Mouse (Mus musculus): ENCODE measurements around the gene Shc1. TPM values are rescaled to one million over a fixed set of nuclear protein-coding genes. Genes with fewer than 3 reads are reported as not detected.
"Not testable (repeated sequence)": the region's sequence is repeated elsewhere in the genome, so short reads cannot be mapped to it uniquely, and the experiment has no call there.

The Shc1 gene
- polyA plus RNA-seq, 1 experiment from 2014 or later = 54.8 TPM

DNA sequence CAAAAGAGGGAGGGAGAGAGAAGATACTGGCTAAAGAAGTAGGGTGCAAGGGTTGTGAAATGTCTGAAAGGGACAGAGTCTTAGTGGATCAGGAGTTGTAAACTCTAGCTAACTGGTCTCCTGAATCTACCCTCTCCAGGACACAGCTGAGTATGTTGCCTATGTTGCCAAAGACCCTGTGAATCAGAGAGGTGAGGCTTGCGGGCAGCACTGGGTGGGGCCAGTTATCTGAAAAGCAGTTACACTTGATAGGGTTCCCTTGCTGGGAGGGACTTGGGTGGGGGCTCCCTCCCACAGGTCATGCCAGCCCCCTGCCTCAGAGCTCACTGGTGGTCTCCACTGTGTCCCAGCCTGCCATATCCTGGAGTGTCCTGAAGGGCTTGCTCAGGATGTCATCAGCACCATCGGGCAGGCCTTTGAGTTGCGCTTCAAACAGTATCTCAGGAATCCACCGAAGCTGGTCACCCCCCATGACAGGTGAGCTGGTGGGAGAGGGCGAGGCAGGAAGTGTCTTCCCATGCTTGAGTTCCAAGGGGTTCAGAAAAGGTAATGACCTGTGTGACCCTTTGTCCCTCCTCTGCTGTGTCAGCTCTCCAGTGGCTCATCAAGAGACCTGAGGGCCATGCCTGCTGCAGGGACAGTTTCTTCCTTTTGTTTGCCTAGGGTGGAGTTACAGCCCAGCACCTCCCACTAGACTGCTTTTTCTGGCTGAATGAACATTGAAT is 6.3 kb downstream of the Shc1 start:
- no peak overlapping the region for H3K9ac ChIP-seq
- H3K4me2 ChIP-seq (replicated peaks) = 0 out of 2 replicates have a peak overlapping the region, but pooled peaks have one; percentile 1
- WGBS = 90% methylated on average over 5 of the region's 5 CpGs
- H3K27me3 ChIP-seq = no peaks in the 10 kb centered on the region
- H3K4me3 ChIP-seq = no peak overlapping the region
- peaks cover 25% of the 10 kb centered on the region for H3K36me3 ChIP-seq
- no peak overlapping the region for H3K27ac ChIP-seq
- H3K4me1 ChIP-seq = peaks cover 29% of the 10 kb centered on the region
- no peaks in the 10 kb centered on the region for H3K9me3 ChIP-seq (replicated peaks)
- no peak for ATAC-seq (ENCODE audit: low FRiP score)

DNA sequence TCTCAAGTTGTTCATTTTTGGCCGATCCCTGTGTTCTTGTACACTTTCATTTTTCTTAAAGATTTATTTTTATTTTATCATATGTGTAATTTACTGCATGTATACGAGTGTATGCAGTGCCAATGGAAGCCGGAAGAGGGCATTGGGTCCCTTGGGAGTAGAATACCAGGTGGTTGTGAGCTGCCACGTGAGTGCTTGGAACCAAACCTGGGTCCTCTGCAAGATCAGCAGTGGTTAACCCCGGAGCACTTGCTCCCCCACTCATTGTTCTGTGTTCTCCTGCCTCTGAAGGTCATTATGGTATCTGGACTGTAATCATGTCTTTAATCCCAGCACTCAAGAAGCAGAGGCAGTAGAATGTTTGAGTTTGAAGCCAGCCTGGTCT is 6.9 kb downstream of the Shc1 start:
- ATAC-seq (ENCODE audit: low FRiP score) = no peak
- H3K4me1 ChIP-seq = peaks cover 25% of the 10 kb centered on the region
- no peaks in the 10 kb centered on the region for H3K9me3 ChIP-seq (replicated peaks)
- no peaks in the 10 kb centered on the region for H3K27me3 ChIP-seq
- H3K27ac ChIP-seq = no peak overlapping the region
- 88% methylated on average over 5 of the region's 5 CpGs for WGBS
- H3K4me2 ChIP-seq (replicated peaks) = no peak overlapping the region
- no peak overlapping the region for H3K9ac ChIP-seq
- peaks cover 25% of the 10 kb centered on the region for H3K36me3 ChIP-seq
- H3K4me3 ChIP-seq = no peak overlapping the region

DNA sequence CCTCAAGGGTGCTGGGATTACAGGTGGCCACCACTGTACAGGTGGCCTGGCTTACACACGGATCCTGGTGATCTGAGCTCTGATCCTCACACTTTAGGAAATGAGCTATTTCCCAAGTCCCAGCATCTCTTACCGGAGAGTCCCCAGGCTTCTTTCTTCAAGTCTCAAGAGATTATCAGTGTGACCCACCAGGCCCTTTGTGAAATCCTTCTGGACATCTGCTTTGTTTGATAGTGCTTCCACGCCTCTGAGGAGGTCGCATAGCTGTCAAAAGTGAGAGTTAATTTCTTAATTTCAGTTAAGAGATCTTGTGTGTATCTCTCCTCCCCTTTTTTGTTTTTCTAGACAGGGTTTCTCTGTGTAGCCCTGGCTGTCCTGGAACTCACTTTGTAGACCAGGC is 7.6 kb downstream of the Shc1 start:
- Histone ChIP-seq H3K27me3 (no peaks in the 10 kb centered on the region), H3K36me3 (peaks cover 25% of the 10 kb centered on the region), H3K4me1 (peaks cover 24% of the 10 kb centered on the region), H3K9ac (no peak overlapping the region), H3K9me3 (replicated peaks) (no peaks in the 10 kb centered on the region), H3K27ac (no peak overlapping the region), H3K4me3 (no peak overlapping the region), H3K4me2 (replicated peaks) (no peak overlapping the region)
- no peak for ATAC-seq (ENCODE audit: low FRiP score)
- 94% methylated on average over 4 of the region's 4 CpGs for WGBS

DNA sequence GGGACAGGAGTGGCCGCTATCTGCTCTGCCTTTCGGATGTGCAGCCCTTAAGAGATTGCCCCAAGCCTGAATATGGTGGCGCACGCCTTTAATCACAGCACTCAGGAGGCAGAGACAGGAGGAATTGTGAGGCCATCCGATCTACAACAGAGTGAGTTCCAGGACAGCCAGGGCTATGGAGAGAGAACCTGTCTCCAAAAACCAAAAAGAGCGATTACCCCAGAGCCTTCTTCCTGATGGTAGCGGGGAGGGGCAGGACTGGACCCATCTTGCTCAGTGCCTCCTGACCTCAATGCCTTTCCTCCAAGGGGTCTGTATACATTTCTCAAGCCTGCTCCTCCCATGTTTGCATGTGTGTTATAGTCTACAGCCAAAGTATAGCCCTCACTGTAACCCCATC is 10.8 kb downstream of the Shc1 start:
- H3K9ac ChIP-seq; H3K27ac ChIP-seq; H3K4me3 ChIP-seq; H3K9me3 ChIP-seq (replicated peaks); H3K4me2 ChIP-seq (replicated peaks); H3K27me3 ChIP-seq; ATAC-seq (ENCODE audit: low FRiP score): not testable (repeated sequence)
- 90% methylated on average over 7 of the region's 7 CpGs for WGBS
- peaks cover 44% of the 10 kb centered on the region for H3K36me3 ChIP-seq
- peaks cover 13% of the 10 kb centered on the region for H3K4me1 ChIP-seq

DNA sequence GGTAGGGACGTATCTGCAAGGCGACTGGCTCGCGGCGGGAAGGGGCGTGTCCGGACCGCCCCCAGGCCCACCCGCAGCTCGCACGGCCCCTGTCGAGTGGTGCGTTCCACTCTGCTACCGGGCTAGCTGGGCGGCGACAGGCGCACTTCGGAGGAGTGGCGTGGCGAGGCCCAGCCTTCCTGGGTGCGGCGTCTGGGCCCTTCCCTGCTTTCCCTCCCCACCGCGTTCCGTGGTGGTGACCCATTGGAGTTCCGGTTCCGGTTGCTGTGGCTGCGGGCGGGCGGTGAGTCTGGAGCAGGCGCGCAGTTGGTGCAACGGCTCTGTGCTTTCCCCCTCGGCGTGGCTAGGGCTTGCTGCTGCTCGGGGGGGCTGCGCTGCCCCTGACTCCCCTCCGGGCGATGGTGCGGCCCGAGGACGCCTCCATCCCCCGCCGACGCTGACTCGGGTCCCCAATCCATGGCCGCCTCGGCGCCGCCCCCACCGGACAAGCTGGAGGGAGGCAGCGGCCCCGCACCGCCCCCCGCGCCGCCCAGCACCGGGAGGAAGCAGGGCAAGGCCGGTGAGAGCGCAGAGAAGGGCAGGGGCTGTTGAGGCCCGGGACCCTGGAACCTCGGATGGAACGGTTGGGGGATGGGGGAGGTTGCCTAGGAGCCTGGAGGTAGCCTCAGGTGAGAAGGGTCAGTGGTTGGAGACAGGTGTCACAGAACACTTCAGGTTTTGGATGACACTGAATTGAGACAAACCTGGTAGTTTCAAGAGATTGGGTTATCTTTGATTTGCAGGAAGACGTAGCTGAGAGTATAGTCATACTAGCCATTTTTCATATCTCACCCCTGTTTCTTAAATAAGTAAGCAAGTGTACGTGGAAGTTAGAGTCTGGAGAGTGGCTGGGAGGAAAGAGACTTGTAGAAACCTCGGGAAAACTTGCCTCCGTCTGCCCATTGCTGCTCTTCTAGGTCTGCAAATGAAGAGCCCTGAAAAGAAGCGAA is 12.2 kb downstream of the Shc1 start, which contains the start of gene Pygo2:
TSS of gene Pygo2 (plus strand) at position 44 of the 989 bp plus-strand sequence.
- Histone ChIP-seq H3K4me1 (peaks cover 18% of the 10 kb centered on the region), H3K9ac (peak within 1 kb of the TSS; percentile 99), H3K9me3 (replicated peaks) (no peaks in the 10 kb centered on the region), H3K4me3 (peak within 1 kb of the TSS; percentile 99), H3K4me2 (replicated peaks) (peak within 1 kb of the TSS; percentile 87), H3K27ac (peak within 1 kb of the TSS; percentile 92), H3K36me3 (peaks cover 43% of the 10 kb centered on the region), H3K27me3 (no peaks in the 10 kb centered on the region)
- WGBS = 3% methylated on average over 61 of the region's 68 CpGs
- peak; percentile 98 for ATAC-seq (ENCODE audit: low FRiP score)

DNA sequence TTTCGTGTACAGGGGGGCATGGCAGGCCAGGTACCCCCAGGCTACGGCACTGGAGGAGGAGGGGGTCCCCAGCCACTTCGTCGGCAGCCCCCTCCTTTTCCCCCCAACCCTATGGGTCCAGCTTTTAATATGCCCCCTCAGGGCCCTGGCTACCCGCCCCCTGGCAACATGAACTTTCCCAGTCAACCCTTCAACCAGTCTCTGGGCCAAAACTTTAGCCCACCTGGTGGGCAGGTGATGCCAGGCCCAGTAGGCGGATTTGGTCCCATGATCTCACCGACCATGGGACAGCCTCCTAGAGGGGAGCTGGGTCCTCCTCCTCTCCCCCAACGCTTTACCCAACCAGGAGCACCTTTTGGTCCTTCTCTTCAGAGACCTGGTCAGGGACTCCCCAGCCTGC is 14.4 kb downstream of the Shc1 start:
- peaks cover 34% of the 10 kb centered on the region for H3K36me3 ChIP-seq
- no peak overlapping the region for H3K27ac ChIP-seq
- peaks cover 34% of the 10 kb centered on the region for H3K4me1 ChIP-seq
- 90% methylated on average over 8 of the region's 8 CpGs for WGBS
- no peaks in the 10 kb centered on the region for H3K27me3 ChIP-seq
- H3K9ac ChIP-seq = no peak overlapping the region
- ATAC-seq (ENCODE audit: low FRiP score) = no peak
- H3K9me3 ChIP-seq (replicated peaks) = no peaks in the 10 kb centered on the region
- no peak overlapping the region for H3K4me3 ChIP-seq
- H3K4me2 ChIP-seq (replicated peaks) = no peak overlapping the region

DNA sequence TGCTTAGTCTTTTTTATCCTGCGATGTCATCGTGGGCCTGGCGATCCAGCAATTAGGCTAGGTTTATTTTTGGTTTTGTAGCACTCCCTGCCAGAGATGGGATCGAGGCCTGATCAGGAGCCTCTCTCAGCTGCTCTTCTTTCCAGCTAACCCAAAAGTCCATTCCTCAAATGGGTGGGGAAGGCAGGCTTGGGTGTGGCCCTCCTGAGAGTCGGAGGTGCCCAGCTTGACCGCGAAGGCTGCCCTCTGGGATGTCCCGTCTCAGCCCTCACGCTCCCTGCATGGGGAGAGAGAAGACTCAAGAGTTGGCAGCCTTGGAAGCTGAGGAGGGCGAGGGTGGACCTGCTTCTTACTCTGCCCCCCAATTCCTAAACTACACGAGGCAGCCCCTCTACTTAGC is 16.3 kb downstream of the Shc1 start:
- 89% methylated on average over 11 of the region's 11 CpGs for WGBS
- Histone ChIP-seq H3K27me3 (no peaks in the 10 kb centered on the region), H3K4me3 (no peak overlapping the region), H3K27ac (peak overlapping the region; percentile 35; the same call in 1 of the 2 replicates), H3K36me3 (peaks cover 30% of the 10 kb centered on the region), H3K4me2 (replicated peaks) (no peak overlapping the region), H3K9me3 (replicated peaks) (no peaks in the 10 kb centered on the region), H3K4me1 (peaks cover 34% of the 10 kb centered on the region), H3K9ac (no peak overlapping the region; the same call in 1 of the 2 replicates)
- ATAC-seq (ENCODE audit: low FRiP score) = no peak

DNA sequence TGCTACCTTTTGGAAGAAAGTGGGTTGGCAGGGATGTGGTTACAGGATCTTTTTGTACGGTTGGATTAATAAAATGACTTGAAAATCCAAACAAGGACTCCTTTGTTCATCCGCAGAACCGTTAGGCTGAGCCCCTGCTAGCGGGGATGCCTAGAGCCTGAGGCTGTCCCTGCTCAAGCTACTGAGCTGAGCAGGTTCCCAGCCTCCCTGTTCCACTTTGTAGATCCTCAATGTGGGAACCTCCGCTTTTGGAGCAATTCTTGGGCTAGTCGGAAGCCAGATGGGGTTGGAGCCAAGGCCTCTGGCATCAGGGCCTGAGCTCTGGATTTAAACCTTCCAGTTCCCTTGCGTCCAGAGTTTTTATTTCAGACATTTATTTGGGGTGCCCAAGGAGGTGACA is 16.8 kb downstream of the Shc1 start:
- Histone ChIP-seq H3K4me3 (no peak overlapping the region), H3K27ac (peak overlapping the region; percentile 35; the same call in 1 of the 2 replicates), H3K4me2 (replicated peaks) (no peak overlapping the region), H3K27me3 (no peaks in the 10 kb centered on the region), H3K36me3 (peaks cover 30% of the 10 kb centered on the region), H3K4me1 (peaks cover 34% of the 10 kb centered on the region), H3K9me3 (replicated peaks) (no peaks in the 10 kb centered on the region), H3K9ac (no peak overlapping the region; the same call in 1 of the 2 replicates)
- 69% methylated on average over 7 of the region's 7 CpGs for WGBS
- ATAC-seq (ENCODE audit: low FRiP score) = no peak

DNA sequence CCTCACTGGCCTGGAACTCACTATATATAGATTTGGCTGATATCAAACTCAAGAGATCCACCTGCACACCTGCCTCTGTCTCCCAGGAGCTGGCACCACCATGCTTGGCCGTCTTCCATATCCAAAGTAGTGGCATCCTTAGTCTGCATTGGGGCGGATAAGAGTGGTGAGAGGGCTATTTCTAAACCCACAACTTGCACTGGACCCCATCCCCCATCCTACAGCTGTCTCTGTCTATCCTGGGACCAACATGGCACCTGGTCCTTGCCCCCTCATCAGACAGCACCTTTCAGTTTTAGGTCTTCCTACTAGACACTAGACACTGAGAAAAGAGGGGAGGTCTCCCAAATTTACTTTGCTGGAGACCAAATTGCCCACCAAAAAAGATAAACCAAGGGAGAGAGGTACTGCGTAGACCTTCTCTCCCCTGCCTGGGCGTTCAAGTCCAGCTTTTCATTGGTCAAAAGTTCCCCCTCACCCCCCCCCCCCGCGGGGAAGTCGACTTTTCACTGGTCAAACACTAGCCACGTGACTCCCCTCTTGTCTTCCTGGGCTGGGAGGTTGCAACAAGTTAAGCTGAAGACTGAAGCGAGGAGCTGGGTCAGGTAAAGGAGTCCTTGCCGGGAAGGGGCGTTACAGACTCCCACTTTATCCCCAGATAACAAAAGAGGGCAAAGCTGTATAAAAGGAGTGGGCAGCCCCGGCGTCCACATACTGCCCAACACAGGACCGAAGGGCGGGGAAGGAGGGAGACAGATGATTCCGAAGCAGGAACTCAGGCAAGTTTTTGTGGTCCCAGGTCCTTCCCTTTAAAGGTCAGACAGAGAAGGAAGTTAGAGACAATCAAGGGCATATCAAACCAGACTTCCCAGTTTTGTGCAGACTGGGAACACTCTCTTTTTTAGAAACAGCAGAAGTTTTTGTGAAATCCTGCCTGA is 18.2 kb downstream of the Shc1 start, which contains the start of gene Pbxip1:
TSS of gene Pbxip1 (plus strand) at position 531 of the 938 bp plus-strand sequence.
- Histone ChIP-seq H3K4me3 (peak within 1 kb of the TSS; percentile 35), H3K36me3 (peaks cover 30% of the 10 kb centered on the region), H3K4me2 (replicated peaks) (peak within 1 kb of the TSS; percentile 54), H3K27ac (no peak within 1 kb of the TSS), H3K9me3 (replicated peaks) (no peaks in the 10 kb centered on the region), H3K9ac (peak within 1 kb of the TSS; percentile 13), H3K4me1 (peaks cover 25% of the 10 kb centered on the region), H3K27me3 (no peaks in the 10 kb centered on the region)
- 4% methylated on average over 16 of the region's 16 CpGs for WGBS
- peak; percentile 57 for ATAC-seq (ENCODE audit: low FRiP score)

DNA sequence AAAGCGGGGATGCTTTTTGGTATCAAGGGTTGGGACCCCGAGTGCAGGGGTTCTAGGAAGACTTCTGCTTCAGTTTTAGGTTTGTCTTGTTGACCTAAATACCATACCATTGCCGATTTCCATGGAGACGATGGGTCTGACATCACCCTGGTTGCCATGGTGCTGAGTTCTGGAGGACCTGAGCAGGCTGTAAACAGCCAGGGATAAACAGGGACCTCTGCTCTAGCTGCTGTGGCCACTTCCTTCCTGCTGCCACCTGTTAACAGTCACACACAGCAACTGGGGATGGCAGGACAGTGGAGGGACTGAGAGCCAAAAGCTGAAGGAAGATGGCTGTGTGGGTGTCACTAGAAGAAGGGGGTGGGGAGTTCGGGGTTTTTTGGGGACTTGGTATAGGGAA is 19.0 kb downstream of the Shc1 start:
- Histone ChIP-seq H3K4me1 (peaks cover 21% of the 10 kb centered on the region), H3K4me2 (replicated peaks) (peak overlapping the region; percentile 54), H3K27me3 (no peaks in the 10 kb centered on the region), H3K36me3 (peaks cover 27% of the 10 kb centered on the region), H3K9ac (peak overlapping the region; percentile 13), H3K9me3 (replicated peaks) (no peaks in the 10 kb centered on the region), H3K27ac (no peak overlapping the region), H3K4me3 (peak overlapping the region; percentile 35)
- WGBS = 30% methylated on average over 5 of the region's 5 CpGs
- no peak for ATAC-seq (ENCODE audit: low FRiP score)

DNA sequence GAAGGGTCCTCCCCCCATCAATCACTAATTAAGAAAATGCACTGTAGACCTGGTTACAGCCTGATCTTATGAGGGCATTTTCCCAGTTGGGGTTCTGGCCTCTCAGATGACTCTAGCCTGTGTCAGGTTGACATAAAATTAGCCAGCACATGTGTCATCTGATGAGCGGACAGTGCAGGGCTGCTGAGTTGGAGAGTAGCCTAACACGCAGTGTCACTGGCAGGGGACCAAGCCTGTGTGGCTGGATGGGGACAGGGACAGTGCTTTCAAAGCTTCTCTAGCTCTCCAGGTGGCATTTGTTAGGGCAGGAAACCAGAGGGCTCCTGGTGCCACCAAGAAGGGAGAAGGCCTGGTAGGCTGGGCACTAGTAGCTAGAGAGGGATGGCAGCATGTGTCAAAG is 22.4 kb downstream of the Shc1 start:
- Histone ChIP-seq H3K4me3 (no peak overlapping the region), H3K4me1 (peaks cover 16% of the 10 kb centered on the region), H3K4me2 (replicated peaks) (no peak overlapping the region), H3K9me3 (replicated peaks) (no peaks in the 10 kb centered on the region), H3K9ac (no peak overlapping the region), H3K36me3 (no peaks in the 10 kb centered on the region), H3K27ac (no peak overlapping the region), H3K27me3 (no peaks in the 10 kb centered on the region)
- 93% methylated on average over 2 of the region's 2 CpGs for WGBS
- no peak for ATAC-seq (ENCODE audit: low FRiP score)

Measured in hindbrain, embryonic 12.5 days (tissue).